Mouse (Mus musculus): ENCODE measurements around the gene Rgs13. TPM values are rescaled to one million over a fixed set of nuclear protein-coding genes. Genes with fewer than 3 reads are reported as not detected.

Gene Rgs13
- polyA plus RNA-seq, 1 experiment from 2014 or later = 0.89 TPM

GRCm38 (mm10) chr1:144186655-144187396 lies 9.7 kb upstream of the Rgs13 start:
- Histone ChIP-seq H3K4me3 (ENCODE audit: low read length) (no peak overlapping the region), H3K9me3 (ENCODE audit: control insufficient read depth, low read length) (no peaks in the 10 kb centered on the region), H3K27ac (ENCODE audit: low read depth, low read length) (no peak overlapping the region), H3K9ac (ENCODE audit: low read depth, low read length) (no peak overlapping the region), H3K4me1 (ENCODE audit: control insufficient read depth, insufficient read depth, low read depth, low read length) (no peaks in the 10 kb centered on the region), H3K4me2 (ENCODE audit: low read length) (no peak overlapping the region), H3K36me3 (ENCODE audit: control insufficient read depth, insufficient read depth, low read length) (no peaks in the 10 kb centered on the region), H3K27me3 (replicated peaks; ENCODE audit: control insufficient read depth, insufficient read depth, low read length) (no peaks in the 10 kb centered on the region)
- no peak for ATAC-seq
- 58% methylated on average over 7 of the region's 7 CpGs for WGBS

DNA sequence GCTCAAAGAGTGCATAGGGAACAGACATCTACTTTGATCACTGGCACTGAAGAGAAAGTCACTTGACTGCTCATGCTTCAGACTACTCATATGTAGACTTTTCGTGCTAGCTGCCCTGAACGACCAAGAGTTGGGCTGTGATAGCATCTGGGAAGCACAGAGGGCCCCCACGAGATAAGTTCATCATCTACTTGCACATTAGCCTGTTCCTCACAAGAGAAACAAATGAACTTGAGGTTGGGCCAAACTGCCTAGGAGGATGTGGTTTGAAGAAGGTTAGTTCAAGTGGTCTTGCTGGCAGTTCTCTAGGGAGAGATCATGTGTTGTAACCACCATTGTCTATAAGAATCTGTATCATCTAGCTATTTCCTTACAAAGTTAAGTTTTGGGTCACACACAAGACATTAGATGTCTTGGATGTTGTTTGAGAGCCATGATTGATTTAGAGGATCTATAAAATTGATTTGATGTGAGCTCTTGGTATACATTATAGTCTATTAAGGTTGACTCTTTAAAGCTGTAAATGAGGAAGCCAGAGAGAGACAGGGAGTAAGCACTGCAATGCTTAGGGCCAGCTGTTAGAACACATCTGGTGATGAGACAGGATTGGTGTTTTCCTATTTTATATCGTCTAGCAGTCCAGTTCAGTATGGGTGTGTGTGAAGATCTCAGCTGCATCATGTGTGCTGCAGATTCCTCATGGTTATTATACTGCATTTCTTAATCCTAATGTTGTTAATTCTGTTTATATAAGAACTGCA lies 8.0 kb upstream of the Rgs13 start:
- ATAC-seq = no peak
- no peak overlapping the region for H3K4me2 ChIP-seq (ENCODE audit: low read length)
- H3K9ac ChIP-seq (ENCODE audit: low read depth, low read length) = no peak overlapping the region
- H3K27me3 ChIP-seq (replicated peaks; ENCODE audit: control insufficient read depth, insufficient read depth, low read length) = no peaks in the 10 kb centered on the region
- WGBS = 85% methylated on average over 4 of the region's 4 CpGs
- H3K4me1 ChIP-seq (ENCODE audit: control insufficient read depth, insufficient read depth, low read depth, low read length) = no peaks in the 10 kb centered on the region
- H3K9me3 ChIP-seq (ENCODE audit: control insufficient read depth, low read length) = no peaks in the 10 kb centered on the region
- no peaks in the 10 kb centered on the region for H3K36me3 ChIP-seq (ENCODE audit: control insufficient read depth, insufficient read depth, low read length)
- H3K27ac ChIP-seq (ENCODE audit: low read depth, low read length) = no peak overlapping the region
- no peak overlapping the region for H3K4me3 ChIP-seq (ENCODE audit: low read length)

DNA sequence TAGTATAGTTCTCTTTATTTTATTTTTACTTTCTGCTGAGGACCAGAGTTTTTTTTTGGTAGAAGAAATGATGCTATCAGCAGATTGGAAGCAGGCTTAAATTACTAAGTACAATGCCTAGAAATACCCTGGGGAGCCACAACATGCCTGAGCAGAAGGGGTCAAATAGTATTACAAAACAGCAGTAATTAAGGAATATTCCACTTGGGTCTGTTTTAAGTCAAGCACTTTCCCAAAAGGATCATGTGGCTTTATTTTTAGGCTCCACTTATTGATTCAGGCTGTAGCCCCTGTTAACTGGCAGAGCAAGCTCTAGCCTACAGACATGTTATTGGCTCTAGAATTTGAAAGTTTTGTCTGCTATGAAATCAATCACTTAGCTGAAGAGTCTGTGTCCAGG lies 6.5 kb upstream of the Rgs13 start:
- H3K4me1 ChIP-seq (ENCODE audit: control insufficient read depth, insufficient read depth, low read depth, low read length) = no peaks in the 10 kb centered on the region
- H3K27ac ChIP-seq (ENCODE audit: low read depth, low read length) = no peak overlapping the region
- no peaks in the 10 kb centered on the region for H3K9me3 ChIP-seq (ENCODE audit: control insufficient read depth, low read length)
- no peaks in the 10 kb centered on the region for H3K27me3 ChIP-seq (replicated peaks; ENCODE audit: control insufficient read depth, insufficient read depth, low read length)
- no peak overlapping the region for H3K9ac ChIP-seq (ENCODE audit: low read depth, low read length)
- no peak overlapping the region for H3K4me2 ChIP-seq (ENCODE audit: low read length)
- H3K36me3 ChIP-seq (ENCODE audit: control insufficient read depth, insufficient read depth, low read length) = no peaks in the 10 kb centered on the region
- no peak for ATAC-seq
- H3K4me3 ChIP-seq (ENCODE audit: low read length) = no peak overlapping the region

GRCm38 (mm10) chr1:144179559-144179958 lies 2.4 kb upstream of the Rgs13 start:
- ATAC-seq = no peak
- H3K4me1 ChIP-seq (ENCODE audit: control insufficient read depth, insufficient read depth, low read depth, low read length) = no peaks in the 10 kb centered on the region
- H3K9me3 ChIP-seq (ENCODE audit: control insufficient read depth, low read length) = no peaks in the 10 kb centered on the region
- H3K36me3 ChIP-seq (ENCODE audit: control insufficient read depth, insufficient read depth, low read length) = no peaks in the 10 kb centered on the region
- no peak overlapping the region for H3K4me3 ChIP-seq (ENCODE audit: low read length)
- no peak overlapping the region for H3K9ac ChIP-seq (ENCODE audit: low read depth, low read length)
- no peak overlapping the region for H3K27ac ChIP-seq (ENCODE audit: low read depth, low read length)
- no peak overlapping the region for H3K4me2 ChIP-seq (ENCODE audit: low read length)
- WGBS = 90% methylated on average over 4 of the region's 4 CpGs
- no peaks in the 10 kb centered on the region for H3K27me3 ChIP-seq (replicated peaks; ENCODE audit: control insufficient read depth, insufficient read depth, low read length)

DNA sequence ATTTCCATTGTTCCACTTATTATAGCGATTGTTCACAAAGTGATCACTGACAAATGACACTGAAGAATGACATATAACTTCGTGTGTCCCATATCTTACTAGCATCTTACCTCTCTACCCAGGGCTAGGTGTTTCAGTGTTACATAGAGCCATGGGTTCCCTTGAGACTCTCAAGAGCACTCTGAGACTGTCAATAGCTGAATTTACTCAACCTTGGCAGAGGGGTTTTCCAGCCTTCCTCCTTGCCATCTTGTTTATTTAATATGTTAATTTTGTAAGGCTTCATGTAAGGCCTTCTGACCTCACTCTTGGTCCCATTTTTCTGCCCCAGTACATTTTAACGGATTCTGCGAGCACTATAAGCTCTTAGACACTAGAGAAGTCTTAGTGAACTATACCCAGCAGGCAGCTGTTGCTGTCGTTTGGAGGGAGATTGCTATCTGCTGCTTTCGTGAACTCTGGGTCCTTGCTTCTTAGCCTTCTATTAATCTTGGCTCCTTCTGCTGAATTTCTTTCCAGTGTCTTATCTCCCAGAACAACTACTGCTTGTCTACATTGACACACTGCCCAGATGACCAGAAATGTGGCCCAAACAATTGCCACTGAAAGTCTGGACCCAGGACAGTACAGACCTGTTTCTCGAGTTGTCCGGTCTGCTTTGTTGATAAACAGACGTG lies 1.2 kb upstream of the Rgs13 start:
- no peaks in the 10 kb centered on the region for H3K36me3 ChIP-seq (ENCODE audit: control insufficient read depth, insufficient read depth, low read length)
- H3K4me2 ChIP-seq (ENCODE audit: low read length) = no peak overlapping the region
- WGBS = 70% methylated on average over 9 of the region's 9 CpGs
- H3K27ac ChIP-seq (ENCODE audit: low read depth, low read length) = no peak overlapping the region
- ATAC-seq = no peak
- H3K9me3 ChIP-seq (ENCODE audit: control insufficient read depth, low read length) = no peaks in the 10 kb centered on the region
- H3K4me3 ChIP-seq (ENCODE audit: low read length) = no peak overlapping the region
- H3K4me1 ChIP-seq (ENCODE audit: control insufficient read depth, insufficient read depth, low read depth, low read length) = no peaks in the 10 kb centered on the region
- no peak overlapping the region for H3K9ac ChIP-seq (ENCODE audit: low read depth, low read length)
- no peaks in the 10 kb centered on the region for H3K27me3 ChIP-seq (replicated peaks; ENCODE audit: control insufficient read depth, insufficient read depth, low read length)

DNA sequence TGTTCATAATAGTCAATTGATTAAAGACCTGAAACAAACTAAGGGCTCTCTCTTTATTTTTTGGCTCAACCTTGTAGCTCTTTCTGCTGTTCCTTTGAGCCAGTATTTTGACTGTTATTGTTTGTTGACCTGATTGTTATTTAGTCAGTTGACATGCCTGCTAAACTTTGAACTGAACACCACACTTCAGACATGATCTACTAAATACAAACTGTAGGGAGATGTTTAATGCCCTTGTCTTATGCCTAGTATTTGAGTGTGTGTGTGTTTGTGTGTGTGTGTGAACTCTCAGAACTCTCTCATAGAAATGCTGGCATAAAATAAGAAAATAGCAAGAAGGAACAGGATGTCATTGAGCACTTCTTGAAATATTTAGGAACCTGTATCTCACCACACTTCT lies 448 bp upstream of the Rgs13 start:
- H3K36me3 ChIP-seq (ENCODE audit: control insufficient read depth, insufficient read depth, low read length) = no peaks in the 10 kb centered on the region
- H3K9me3 ChIP-seq (ENCODE audit: control insufficient read depth, low read length) = no peaks in the 10 kb centered on the region
- no peak overlapping the region for H3K4me3 ChIP-seq (ENCODE audit: low read length)
- H3K9ac ChIP-seq (ENCODE audit: low read depth, low read length) = no peak overlapping the region
- no peaks in the 10 kb centered on the region for H3K27me3 ChIP-seq (replicated peaks; ENCODE audit: control insufficient read depth, insufficient read depth, low read length)
- ATAC-seq = no peak
- H3K4me1 ChIP-seq (ENCODE audit: control insufficient read depth, insufficient read depth, low read depth, low read length) = no peaks in the 10 kb centered on the region
- no peak overlapping the region for H3K27ac ChIP-seq (ENCODE audit: low read depth, low read length)
- H3K4me2 ChIP-seq (ENCODE audit: low read length) = no peak overlapping the region

DNA sequence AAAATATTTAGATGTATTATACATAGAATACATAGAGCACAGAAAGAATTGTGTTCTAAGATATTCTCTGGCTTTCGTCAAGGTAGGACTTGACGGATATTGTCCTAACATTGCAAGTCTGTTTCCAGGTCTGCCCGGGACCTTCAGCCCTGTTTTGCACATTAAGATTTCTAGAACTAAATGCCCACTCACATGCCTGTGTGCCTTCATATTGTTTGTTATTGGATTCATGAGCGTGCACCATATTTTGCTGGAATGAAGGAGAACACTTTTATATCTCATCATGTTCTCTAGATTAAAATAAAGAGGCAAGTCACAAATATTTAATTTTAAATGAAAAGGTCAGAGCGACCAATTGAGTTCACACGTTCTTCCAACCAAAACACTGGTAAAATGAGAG lies 2.4 kb downstream of the Rgs13 start:
- H3K27me3 ChIP-seq (replicated peaks; ENCODE audit: control insufficient read depth, insufficient read depth, low read length) = no peaks in the 10 kb centered on the region
- no peak overlapping the region for H3K9ac ChIP-seq (ENCODE audit: low read depth, low read length)
- 95% methylated on average over 6 of the region's 6 CpGs for WGBS
- ATAC-seq = no peak
- no peaks in the 10 kb centered on the region for H3K36me3 ChIP-seq (ENCODE audit: control insufficient read depth, insufficient read depth, low read length)
- no peaks in the 10 kb centered on the region for H3K9me3 ChIP-seq (ENCODE audit: control insufficient read depth, low read length)
- H3K27ac ChIP-seq (ENCODE audit: low read depth, low read length) = no peak overlapping the region
- no peak overlapping the region for H3K4me2 ChIP-seq (ENCODE audit: low read length)
- H3K4me1 ChIP-seq (ENCODE audit: control insufficient read depth, insufficient read depth, low read depth, low read length) = no peaks in the 10 kb centered on the region
- H3K4me3 ChIP-seq (ENCODE audit: low read length) = no peak overlapping the region

DNA sequence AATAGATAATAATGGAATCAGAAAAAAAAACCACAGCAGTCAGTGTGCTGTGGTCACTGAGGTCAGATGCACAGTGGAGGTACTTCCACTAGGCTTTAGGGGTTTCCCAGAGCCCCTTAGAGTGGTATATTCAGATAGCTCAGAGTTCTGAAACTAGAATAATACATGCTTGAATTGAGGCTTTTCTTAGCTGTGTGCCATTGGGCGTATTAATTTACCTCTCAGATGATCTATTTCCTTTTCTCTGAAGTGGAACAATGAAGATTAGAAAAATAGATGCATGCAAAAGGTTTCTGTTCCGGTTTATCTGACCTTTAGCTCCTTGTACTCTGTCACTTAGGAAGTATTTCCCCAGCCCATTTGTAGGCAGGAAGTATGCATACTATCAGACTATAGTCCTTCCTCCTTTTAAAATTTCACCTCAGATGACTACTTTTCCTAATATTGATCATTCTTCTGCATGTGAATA lies 3.6 kb downstream of the Rgs13 start:
- WGBS = 84% methylated on average over 2 of the region's 2 CpGs

DNA sequence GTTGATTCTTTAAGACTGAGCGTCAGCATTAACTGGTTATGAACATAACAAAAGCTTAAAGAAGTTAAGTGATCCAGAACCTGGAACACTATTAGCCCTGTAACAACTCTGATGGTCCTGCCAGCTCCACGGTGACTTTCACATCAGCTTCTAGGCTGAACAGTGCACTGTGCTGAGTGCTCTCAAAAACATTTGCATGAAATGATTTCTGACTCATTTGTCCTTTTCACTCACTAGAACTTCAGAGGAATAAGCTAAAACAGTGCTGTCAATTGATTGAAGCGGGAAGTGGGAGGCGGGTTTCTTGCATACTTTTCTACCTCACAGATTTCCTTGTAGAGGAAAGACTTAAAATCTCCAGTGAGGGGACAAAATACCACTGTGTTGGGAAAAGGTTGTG lies 8.3 kb downstream of the Rgs13 start:
- Histone ChIP-seq H3K9ac (ENCODE audit: low read depth, low read length) (no peak overlapping the region), H3K36me3 (ENCODE audit: control insufficient read depth, insufficient read depth, low read length) (no peaks in the 10 kb centered on the region), H3K9me3 (ENCODE audit: control insufficient read depth, low read length) (no peaks in the 10 kb centered on the region), H3K27ac (ENCODE audit: low read depth, low read length) (no peak overlapping the region), H3K4me2 (ENCODE audit: low read length) (no peak overlapping the region), H3K4me1 (ENCODE audit: control insufficient read depth, insufficient read depth, low read depth, low read length) (no peaks in the 10 kb centered on the region), H3K4me3 (ENCODE audit: low read length) (no peak overlapping the region), H3K27me3 (replicated peaks; ENCODE audit: control insufficient read depth, insufficient read depth, low read length) (no peaks in the 10 kb centered on the region)
- no peak for ATAC-seq
- 68% methylated on average over 4 of the region's 4 CpGs for WGBS

More for the DNA sequence above, 3.6 kb downstream of the Rgs13 start:
- Histone ChIP-seq H3K4me1 (ENCODE audit: control insufficient read depth, insufficient read depth, low read depth, low read length) (no peaks in the 10 kb centered on the region), H3K4me3 (ENCODE audit: low read length) (no peak overlapping the region), H3K9ac (ENCODE audit: low read depth, low read length) (no peak overlapping the region), H3K9me3 (ENCODE audit: control insufficient read depth, low read length) (no peaks in the 10 kb centered on the region), H3K36me3 (ENCODE audit: control insufficient read depth, insufficient read depth, low read length) (no peaks in the 10 kb centered on the region), H3K27me3 (replicated peaks; ENCODE audit: control insufficient read depth, insufficient read depth, low read length) (no peaks in the 10 kb centered on the region), H3K4me2 (ENCODE audit: low read length) (no peak overlapping the region), H3K27ac (ENCODE audit: low read depth, low read length) (no peak overlapping the region)
- ATAC-seq = no peak

Data from hindbrain, embryonic 16.5 days (tissue).